Mouse (Mus musculus): ENCODE measurements around the gene Arrdc5. TPM values are rescaled to one million over a fixed set of nuclear protein-coding genes. Genes with fewer than 3 reads are reported as not detected.

Arrdc5 gene
- polyA plus RNA-seq, 1 experiment from 2014 or later, result not detected

GRCm38 (mm10) chr17:56292531-56293222 lies 7.4 kb downstream of the Arrdc5 start, which contains the start of gene Plin3:
TSS of gene Plin3 (minus strand) at chr17:56292873.
- Histone ChIP-seq H3K4me1 (replicated peaks; ENCODE audit: control insufficient read depth, insufficient read depth, low read length) (peaks cover 11% of the 10 kb centered on the region), H3K4me2 (ENCODE audit: low read length) (peak within 1 kb of the TSS; percentile 20; the same call in 1 of the 2 replicates), H3K27me3 (replicated peaks; ENCODE audit: control insufficient read depth, insufficient read depth, low read length) (no peaks in the 10 kb centered on the region), H3K27ac (ENCODE audit: low read length) (no peak within 1 kb of the TSS), H3K36me3 (ENCODE audit: control insufficient read depth, insufficient read depth) (no peaks in the 10 kb centered on the region), H3K9ac (replicated peaks; ENCODE audit: low read depth, low read length) (no peak within 1 kb of the TSS), H3K4me3 (replicated peaks; ENCODE audit: low read length) (no peak within 1 kb of the TSS), H3K9me3 (ENCODE audit: control insufficient read depth, low read length) (no peaks in the 10 kb centered on the region)
- WGBS, result 87% methylated on average over 4 of the region's 4 CpGs
- ATAC-seq, result no peak

- Histone ChIP-seq H3K36me3 (ENCODE audit: control insufficient read depth, insufficient read depth) (no peaks in the 10 kb centered on the region), H3K4me2 (ENCODE audit: low read length) (peak overlapping the region; percentile 20; the same call in 1 of the 2 replicates), H3K9me3 (ENCODE audit: control insufficient read depth, low read length) (no peaks in the 10 kb centered on the region), H3K4me1 (replicated peaks; ENCODE audit: control insufficient read depth, insufficient read depth, low read length) (peaks cover 11% of the 10 kb centered on the region), H3K4me3 (replicated peaks; ENCODE audit: low read length) (no peak overlapping the region), H3K27ac (ENCODE audit: low read length) (no peak overlapping the region), H3K9ac (replicated peaks; ENCODE audit: low read depth, low read length) (no peak overlapping the region), H3K27me3 (replicated peaks; ENCODE audit: control insufficient read depth, insufficient read depth, low read length) (no peaks in the 10 kb centered on the region)
- WGBS, result 67% methylated on average over 7 of the region's 7 CpGs
- ATAC-seq, result no peak; the same call in none of the 2 replicates
Measured at GRCm38 (mm10) chr17:56291826-56292475, 8.1 kb downstream of the Arrdc5 start.

GRCm38 (mm10) chr17:56291171-56291511 lies 8.9 kb downstream of the Arrdc5 start:
- Histone ChIP-seq H3K27ac (ENCODE audit: low read length) (peak overlapping the region; percentile 16; the same call in 1 of the 2 replicates), H3K4me2 (ENCODE audit: low read length) (peak overlapping the region; percentile 20), H3K4me3 (replicated peaks; ENCODE audit: low read length) (peak overlapping the region; percentile 8), H3K36me3 (ENCODE audit: control insufficient read depth, insufficient read depth) (no peaks in the 10 kb centered on the region), H3K9me3 (ENCODE audit: control insufficient read depth, low read length) (no peaks in the 10 kb centered on the region), H3K9ac (replicated peaks; ENCODE audit: low read depth, low read length) (peak overlapping the region; percentile 12; the same call in 1 of the 2 replicates), H3K27me3 (replicated peaks; ENCODE audit: control insufficient read depth, insufficient read depth, low read length) (no peaks in the 10 kb centered on the region), H3K4me1 (replicated peaks; ENCODE audit: control insufficient read depth, insufficient read depth, low read length) (peaks cover 11% of the 10 kb centered on the region)
- peak; percentile 82 for ATAC-seq
- under 1% methylated on average over 16 of the region's 16 CpGs for WGBS

- 5% methylated on average over 17 of the region's 17 CpGs for WGBS
Measured at GRCm38 (mm10) chr17:56290388-56291170, 9.5 kb downstream of the Arrdc5 start.

GRCm38 (mm10) chr17:56289371-56290331 lies 10.4 kb downstream of the Arrdc5 start:
- Histone ChIP-seq H3K9me3 (ENCODE audit: control insufficient read depth, low read length) (no peaks in the 10 kb centered on the region), H3K4me1 (replicated peaks; ENCODE audit: control insufficient read depth, insufficient read depth, low read length) (peaks cover 11% of the 10 kb centered on the region), H3K4me3 (replicated peaks; ENCODE audit: low read length) (peak overlapping the region; percentile 26), H3K9ac (replicated peaks; ENCODE audit: low read depth, low read length) (peak overlapping the region; percentile 33; the same call in 1 of the 2 replicates), H3K27me3 (replicated peaks; ENCODE audit: control insufficient read depth, insufficient read depth, low read length) (no peaks in the 10 kb centered on the region), H3K4me2 (ENCODE audit: low read length) (peak overlapping the region; percentile 20), H3K27ac (ENCODE audit: low read length) (peak overlapping the region; percentile 26; the same call in 1 of the 2 replicates), H3K36me3 (ENCODE audit: control insufficient read depth, insufficient read depth) (no peaks in the 10 kb centered on the region)
- ATAC-seq, result no peak
- 5% methylated on average over 23 of the region's 23 CpGs for WGBS

More at GRCm38 (mm10) chr17:56290388-56291170, 9.5 kb downstream of the Arrdc5 start:
- Histone ChIP-seq H3K36me3 (ENCODE audit: control insufficient read depth, insufficient read depth) (no peaks in the 10 kb centered on the region), H3K9ac (replicated peaks; ENCODE audit: low read depth, low read length) (peak overlapping the region; percentile 33; the same call in 1 of the 2 replicates), H3K9me3 (ENCODE audit: control insufficient read depth, low read length) (no peaks in the 10 kb centered on the region), H3K27ac (ENCODE audit: low read length) (no peak overlapping the region), H3K4me3 (replicated peaks; ENCODE audit: low read length) (peak overlapping the region; percentile 26), H3K27me3 (replicated peaks; ENCODE audit: control insufficient read depth, insufficient read depth, low read length) (no peaks in the 10 kb centered on the region), H3K4me2 (ENCODE audit: low read length) (peak overlapping the region; percentile 20), H3K4me1 (replicated peaks; ENCODE audit: control insufficient read depth, insufficient read depth, low read length) (peaks cover 11% of the 10 kb centered on the region)
- ATAC-seq, result peak; percentile 64

- WGBS, result 38% methylated on average over 3 of the region's 3 CpGs
- ATAC-seq, result no peak
- no peak overlapping the region for H3K4me3 ChIP-seq (replicated peaks; ENCODE audit: low read length)
- no peaks in the 10 kb centered on the region for H3K9me3 ChIP-seq (ENCODE audit: control insufficient read depth, low read length)
- H3K9ac ChIP-seq (replicated peaks; ENCODE audit: low read depth, low read length), result no peak overlapping the region
- H3K4me2 ChIP-seq (ENCODE audit: low read length), result no peak overlapping the region
- peaks cover 11% of the 10 kb centered on the region for H3K4me1 ChIP-seq (replicated peaks; ENCODE audit: control insufficient read depth, insufficient read depth, low read length)
- H3K27me3 ChIP-seq (replicated peaks; ENCODE audit: control insufficient read depth, insufficient read depth, low read length), result no peaks in the 10 kb centered on the region
- H3K36me3 ChIP-seq (ENCODE audit: control insufficient read depth, insufficient read depth), result no peaks in the 10 kb centered on the region
- no peak overlapping the region for H3K27ac ChIP-seq (ENCODE audit: low read length)
Measured at GRCm38 (mm10) chr17:56288866-56289265, 11.2 kb downstream of the Arrdc5 start.

- H3K9me3 ChIP-seq (ENCODE audit: control insufficient read depth, low read length), result no peaks in the 10 kb centered on the region
- H3K9ac ChIP-seq (replicated peaks; ENCODE audit: low read depth, low read length), result no peak overlapping the region
- no peak for ATAC-seq
- H3K4me1 ChIP-seq (replicated peaks; ENCODE audit: control insufficient read depth, insufficient read depth, low read length), result peaks cover 11% of the 10 kb centered on the region
- H3K27ac ChIP-seq (ENCODE audit: low read length), result no peak overlapping the region
- H3K27me3 ChIP-seq (replicated peaks; ENCODE audit: control insufficient read depth, insufficient read depth, low read length), result no peaks in the 10 kb centered on the region
- no peak overlapping the region for H3K4me2 ChIP-seq (ENCODE audit: low read length)
- 58% methylated on average over 3 of the region's 3 CpGs for WGBS
- H3K4me3 ChIP-seq (replicated peaks; ENCODE audit: low read length), result no peak overlapping the region
- no peaks in the 10 kb centered on the region for H3K36me3 ChIP-seq (ENCODE audit: control insufficient read depth, insufficient read depth)
Measured at GRCm38 (mm10) chr17:56287830-56288229, 12.3 kb downstream of the Arrdc5 start.

GRCm38 (mm10) chr17:56285995-56286394 lies 14.1 kb downstream of the Arrdc5 start:
- Histone ChIP-seq H3K4me2 (ENCODE audit: low read length) (no peak overlapping the region), H3K9me3 (ENCODE audit: control insufficient read depth, low read length) (no peaks in the 10 kb centered on the region), H3K27ac (ENCODE audit: low read length) (no peak overlapping the region), H3K4me1 (replicated peaks; ENCODE audit: control insufficient read depth, insufficient read depth, low read length) (peaks cover 11% of the 10 kb centered on the region), H3K36me3 (ENCODE audit: control insufficient read depth, insufficient read depth) (no peaks in the 10 kb centered on the region), H3K4me3 (replicated peaks; ENCODE audit: low read length) (no peak overlapping the region), H3K27me3 (replicated peaks; ENCODE audit: control insufficient read depth, insufficient read depth, low read length) (no peaks in the 10 kb centered on the region), H3K9ac (replicated peaks; ENCODE audit: low read depth, low read length) (no peak overlapping the region)
- no peak for ATAC-seq
- 96% methylated on average over 11 of the region's 11 CpGs for WGBS
